Mouse (Mus musculus): ENCODE measurements around the gene Gm5169.
"Not testable (repeated sequence)": the region's sequence is repeated elsewhere in the genome, so short reads cannot be mapped to it uniquely, and the experiment has no call there.

Gene Gm5169

GRCm38 (mm10) chrX:25301355-25301754, at the start of gene Gm5169:
TSS of gene Gm5169 (minus strand) at chrX:25301455.
- DNase-seq (ENCODE audit: low spot score in 2 of 2): not testable (repeated sequence)

- not testable (repeated sequence) for DNase-seq (ENCODE audit: low spot score in 2 of 2)
Observed at GRCm38 (mm10) chrX:25347424-25347823, 46.2 kb upstream of the Gm5169 start.
